Mouse (Mus musculus) layer of hippocampus, postnatal 25 days (tissue): ENCODE data around the gene Prrx1. TPM values are rescaled to one million over a fixed set of nuclear protein-coding genes. Genes with fewer than 3 reads are reported as not detected.

Experiments
- DNase-seq, 2 experiments: peaks; one replicate each; pipeline ENCODE4 v3.0.0; 2022; ENCODE audit warnings: mixed read lengths in 2 of 2, low spot score in 1 of 2; ENCODE audit errors: extremely low spot score in 1 of 2
- total RNA-seq, 2 experiments: library from RNA; stranded (reverse); gene quantifications; 2 replicates each; pipeline ENCODE4 v1.2.3; 2021

The Prrx1 gene
- total RNA-seq: 1 to 10 TPM; 5.3 to 6.6 TPM

- no peak for DNase-seq
Observed at GRCm38 (mm10) chr1:163313101-163313773, at the start of gene Prrx1. Gene Prrx1 (minus strand): TSS chr1:163313710.

- DNase-seq: no peak
Observed at GRCm38 (mm10) chr1:163362202-163362601, 48.7 kb upstream of the Prrx1 start.

GRCm38 (mm10) chr1:163361376-163361775, 47.9 kb upstream of the Prrx1 start:
- no peak for DNase-seq

- DNase-seq: no peak
Observed at GRCm38 (mm10) chr1:163360796-163361195, 47.3 kb upstream of the Prrx1 start.

DNA sequence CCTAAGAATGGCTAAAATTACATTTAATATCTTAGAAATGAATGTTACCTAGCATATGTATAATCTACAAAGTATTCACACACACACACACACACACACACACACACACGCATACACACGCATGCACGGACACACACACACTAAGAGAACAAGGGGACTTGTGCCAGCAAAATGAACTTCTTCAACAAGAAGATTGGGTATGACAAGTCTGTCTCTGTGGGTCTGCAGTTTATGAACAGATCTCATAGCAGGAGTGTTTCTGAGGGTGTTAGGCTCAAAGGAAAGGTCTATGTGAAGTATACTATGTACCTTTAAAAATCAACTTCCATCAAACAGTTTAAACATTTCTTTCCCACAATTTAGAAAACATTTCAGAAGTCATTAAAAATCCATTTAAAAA, 46.0 kb upstream of the Prrx1 start:
- DNase-seq: no peak

- no peak for DNase-seq
Observed at GRCm38 (mm10) chr1:163358165-163358564, 44.7 kb upstream of the Prrx1 start.

GRCm38 (mm10) chr1:163357733-163358132, 44.2 kb upstream of the Prrx1 start:
- no peak for DNase-seq

- no peak for DNase-seq
Observed at GRCm38 (mm10) chr1:163356167-163356566, 42.7 kb upstream of the Prrx1 start.

GRCm38 (mm10) chr1:163355626-163356156, 42.2 kb upstream of the Prrx1 start:
- no peak for DNase-seq

DNA sequence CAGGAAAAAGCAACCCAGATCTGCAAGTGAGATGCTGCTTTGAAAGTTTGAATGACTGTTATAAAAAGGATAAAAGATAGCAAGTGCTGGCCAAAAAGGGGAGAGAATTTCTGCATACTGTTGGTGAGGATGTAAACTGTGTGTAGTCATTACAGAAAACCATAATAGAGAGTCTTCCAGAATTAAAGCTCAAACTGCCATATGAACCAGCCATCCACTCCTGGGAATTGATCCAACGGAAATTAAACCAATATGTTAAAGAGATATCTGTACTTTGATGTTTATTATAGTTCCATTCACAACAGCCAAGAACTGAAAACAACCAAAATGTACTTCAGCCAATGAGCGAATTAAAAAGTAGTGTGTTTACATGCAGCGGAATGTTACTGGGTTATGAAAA, 37.5 kb upstream of the Prrx1 start:
- no peak for DNase-seq

DNA sequence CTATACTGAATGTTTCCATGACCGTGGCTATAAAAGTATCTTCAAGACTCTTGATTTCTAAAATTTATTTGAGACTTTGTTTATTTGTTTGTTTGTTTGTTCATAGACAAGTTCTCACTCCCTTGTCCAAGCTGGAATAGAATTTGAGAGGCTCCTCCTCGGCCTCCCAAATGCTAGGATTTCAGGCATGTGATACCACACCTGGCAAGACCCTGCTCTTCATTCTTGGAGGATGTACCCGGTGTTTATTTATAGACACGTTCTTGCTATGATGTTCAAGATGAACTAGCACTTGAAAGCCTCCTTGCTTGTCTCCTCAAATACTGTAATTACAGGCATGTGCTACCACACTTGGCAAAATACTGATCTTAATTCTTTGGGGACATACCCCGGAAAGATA, 32.0 kb upstream of the Prrx1 start:
- DNase-seq: no peak

DNA sequence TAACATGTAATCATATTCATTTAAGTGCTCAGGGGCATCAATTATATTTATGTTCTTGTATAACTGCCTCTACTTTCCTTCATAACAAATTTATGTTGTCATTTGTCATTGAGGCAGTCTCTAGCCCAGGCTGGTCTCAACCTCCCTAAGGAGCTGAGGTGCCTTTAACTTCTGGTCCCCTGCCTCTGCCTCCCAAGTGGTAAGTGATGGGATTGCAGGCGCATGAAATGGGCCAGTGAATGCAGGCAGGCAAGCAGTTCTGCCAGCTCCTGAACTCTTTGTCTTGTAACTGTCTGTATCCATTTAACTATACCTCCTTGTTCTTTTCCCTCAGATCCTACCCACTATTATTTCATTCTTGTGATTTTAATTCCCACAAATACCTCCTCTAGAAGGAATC, 31.4 kb upstream of the Prrx1 start:
- DNase-seq: no peak

- no peak for DNase-seq
Observed at GRCm38 (mm10) chr1:163339219-163339561, 25.7 kb upstream of the Prrx1 start.

DNA sequence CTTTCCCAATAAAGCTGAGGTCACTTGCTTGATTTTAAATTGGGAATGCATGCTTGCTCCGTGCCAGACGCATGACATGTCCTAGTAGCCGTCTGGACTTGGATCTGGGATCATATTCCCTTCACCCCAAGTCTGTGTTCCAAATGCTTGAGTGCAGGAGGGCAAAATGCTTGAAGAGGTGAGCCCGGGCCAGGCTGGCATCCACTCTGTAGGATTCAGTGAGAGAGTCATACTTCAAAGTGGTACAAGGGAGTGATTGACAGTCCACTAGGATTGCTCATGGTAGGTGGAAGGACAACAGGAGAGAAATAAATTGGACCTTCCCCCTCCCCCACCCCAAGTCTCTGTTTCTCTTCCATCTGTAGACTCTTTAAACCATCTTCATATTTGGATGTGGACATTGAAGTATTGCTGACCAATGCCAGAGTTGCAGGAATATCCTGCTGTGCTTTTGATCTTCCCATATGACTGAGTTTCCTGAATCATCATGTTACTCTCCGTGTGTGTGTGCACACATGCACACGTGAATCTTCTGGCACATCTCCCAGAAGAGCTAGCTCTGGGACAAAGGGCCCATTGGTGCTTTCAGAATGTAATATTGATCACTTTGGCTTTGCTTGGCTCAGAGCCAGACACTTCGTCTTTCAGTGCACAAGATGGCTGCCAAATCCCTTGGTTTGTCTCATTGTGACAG, 25.2 kb upstream of the Prrx1 start:
- no peak for DNase-seq

GRCm38 (mm10) chr1:163337821-163338220, 24.3 kb upstream of the Prrx1 start:
- no peak for DNase-seq

DNA sequence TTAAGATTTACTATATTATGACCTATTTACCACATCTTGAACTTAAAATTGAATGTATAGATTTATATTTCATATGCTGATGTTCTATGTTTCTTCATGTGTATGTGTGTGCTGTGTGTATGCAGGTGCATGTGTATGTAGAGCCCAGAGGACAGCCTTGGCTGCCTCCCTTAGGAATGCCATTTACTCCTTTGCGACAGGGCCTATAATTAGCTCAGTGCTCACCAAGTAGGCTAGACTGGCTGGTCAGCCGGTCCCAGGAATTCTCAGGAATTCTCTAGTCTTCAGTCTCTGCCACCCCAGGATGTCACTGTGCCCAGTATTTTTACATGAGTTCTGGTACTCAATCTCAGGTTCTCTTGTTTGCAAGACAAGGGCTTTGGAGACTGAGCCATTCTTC, 13.8 kb upstream of the Prrx1 start:
- no peak for DNase-seq

- no peak for DNase-seq
Observed at GRCm38 (mm10) chr1:163319669-163320571, 6.4 kb upstream of the Prrx1 start.

DNA sequence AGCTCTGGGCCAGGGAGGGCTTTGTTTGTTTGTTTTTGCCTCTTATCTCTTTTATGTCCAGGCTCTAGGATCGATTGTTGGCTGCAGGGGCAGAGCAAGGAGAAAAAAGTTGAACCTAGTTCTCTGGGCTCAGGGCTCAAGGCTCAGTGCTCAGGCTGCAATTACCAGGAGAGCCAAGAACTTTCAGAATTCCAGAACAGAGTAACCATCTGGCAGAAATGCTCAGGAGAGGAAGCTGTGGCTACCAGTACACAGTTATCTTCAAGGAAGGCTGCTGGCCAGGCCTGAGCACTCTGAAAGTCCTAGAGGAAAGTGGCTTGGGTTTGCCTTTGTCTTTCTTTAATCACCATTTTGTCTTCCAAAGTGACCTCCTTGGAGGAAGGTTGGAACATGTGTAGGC, 3.4 kb upstream of the Prrx1 start:
- DNase-seq: no peak

DNA sequence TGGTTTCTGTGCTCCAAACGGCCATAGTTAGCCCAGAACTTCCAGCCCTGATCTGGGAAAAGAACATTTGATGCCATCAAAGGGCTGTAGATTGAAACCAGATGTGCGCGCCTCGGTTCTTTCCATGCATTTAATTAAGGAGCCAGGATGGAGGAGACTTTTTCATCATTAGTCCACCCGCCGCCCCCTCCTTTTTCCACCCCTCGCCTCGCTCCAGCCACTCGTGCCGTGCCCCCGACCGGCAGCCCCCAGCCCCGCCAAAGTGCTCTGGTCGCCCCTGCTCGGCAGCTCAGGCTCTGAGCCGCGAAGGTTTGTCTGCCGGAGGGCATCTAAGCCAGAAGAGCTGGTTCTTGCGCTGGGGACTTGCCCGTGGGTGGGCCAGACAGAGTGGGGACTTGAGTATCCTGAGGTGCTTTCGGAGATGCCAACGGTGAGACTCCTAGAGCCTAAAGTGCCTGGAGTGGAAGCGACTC, 1.4 kb upstream of the Prrx1 start:
- DNase-seq: no peak

GRCm38 (mm10) chr1:163313921-163314725, 613 bp upstream of the Prrx1 start:
- no peak for DNase-seq
